Mouse (Mus musculus) brain, embryonic 14.5 days (tissue): ENCODE measurements around the gene Blnk.

ENCODE experiments used
- CTCF ChIP-seq: fragments of 200-500 bp; IDR thresholded peaks from 2 replicates; pipeline ENCODE4 v1.5.1; 2012; ENCODE audit warnings: inconsistent platforms, mild to moderate bottlenecking, moderate library complexity, borderline replicate concordance; ENCODE audit not compliant: insufficient read depth, insufficient read length; ENCODE audit errors: extremely low read depth
- POLR2A ChIP-seq: fragments of 200-500 bp; IDR thresholded peaks from 2 replicates; pipeline ENCODE4 v1.6.1; 2012; ENCODE audit warnings: mild to moderate bottlenecking, inconsistent platforms, borderline replicate concordance; ENCODE audit not compliant: poor library complexity, insufficient read depth, insufficient read length, severe bottlenecking; ENCODE audit errors: extremely low read depth

DNA sequence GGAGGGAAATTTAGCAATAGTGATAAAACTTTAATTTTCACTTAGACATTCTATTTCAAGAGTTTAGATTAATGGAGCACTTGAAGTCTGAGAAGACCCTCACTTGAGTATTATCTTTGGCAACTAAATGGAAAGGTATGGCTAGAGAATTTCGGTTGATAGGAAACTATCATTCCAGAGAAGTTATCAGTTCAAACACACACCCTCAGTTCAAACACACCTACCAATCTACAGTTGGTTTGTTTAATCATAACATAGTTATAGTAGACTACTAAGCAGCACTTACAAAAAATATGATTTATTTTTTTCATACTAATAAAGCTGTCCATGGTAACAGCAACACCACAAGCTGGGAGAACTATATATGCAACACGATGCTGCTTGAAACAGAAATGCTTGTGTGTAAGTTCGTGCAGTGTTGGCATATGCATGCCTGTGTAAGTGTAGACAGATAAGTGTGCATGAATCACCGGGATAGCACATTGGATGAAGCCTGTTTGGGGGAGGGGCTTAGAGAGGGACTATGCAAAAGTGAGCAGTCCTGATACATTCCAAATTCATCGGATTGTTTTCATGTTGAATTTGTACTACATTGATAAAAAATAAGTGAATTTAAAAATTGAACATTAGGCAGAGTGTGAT, 22.9 kb downstream of the Blnk start:
- TF ChIP-seq CTCF (no peak), POLR2A (no peak)
